Mouse (Mus musculus) heart, adult 9 months (tissue): ENCODE data around the gene Cxcl2.

Experiments
- DNase-seq, 2 experiments: peaks; one replicate each; pipeline ENCODE4 v3.0.0; 2022; ENCODE audit warnings: low spot score in 2 of 2

Gene Cxcl2

DNA sequence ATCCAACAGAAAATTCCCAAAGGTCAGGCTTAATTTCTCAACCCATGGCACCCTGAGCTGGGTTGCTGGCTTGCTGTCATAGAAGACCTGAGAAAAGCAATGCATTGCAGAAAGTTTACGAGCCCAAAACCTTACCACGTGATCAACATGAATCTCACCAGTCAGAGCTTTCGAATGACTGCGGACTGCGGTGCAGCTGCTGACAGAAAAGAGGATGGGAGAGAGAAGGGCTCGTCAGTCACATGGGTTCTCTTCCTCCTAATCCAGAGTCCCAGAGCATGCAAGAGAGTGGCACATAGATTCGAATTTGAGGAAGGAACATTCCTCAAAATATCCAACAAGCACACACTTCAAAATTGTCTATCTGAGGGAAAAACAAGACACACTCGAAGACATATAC, 9.4 kb upstream of the Cxcl2 start:
- DNase-seq = no peak

DNA sequence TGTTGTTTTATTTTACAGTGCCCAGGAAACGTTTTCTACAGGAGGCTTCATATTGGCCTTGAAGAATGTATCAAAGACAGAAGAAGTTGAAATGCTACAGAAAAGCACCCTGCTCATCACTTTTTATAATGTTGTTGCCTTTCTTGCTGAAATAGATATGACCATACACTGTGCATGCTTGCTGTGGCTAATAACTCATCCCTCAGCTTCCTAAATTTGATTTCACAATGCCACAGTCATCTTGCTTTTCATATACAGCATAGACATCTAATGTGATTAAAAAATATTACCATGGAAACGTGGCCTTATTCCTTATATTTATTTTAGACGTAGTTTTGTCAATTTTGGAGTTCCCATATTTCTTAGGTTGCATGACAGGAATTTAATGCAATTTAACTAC, 6.2 kb upstream of the Cxcl2 start:
- no peak for DNase-seq

DNA sequence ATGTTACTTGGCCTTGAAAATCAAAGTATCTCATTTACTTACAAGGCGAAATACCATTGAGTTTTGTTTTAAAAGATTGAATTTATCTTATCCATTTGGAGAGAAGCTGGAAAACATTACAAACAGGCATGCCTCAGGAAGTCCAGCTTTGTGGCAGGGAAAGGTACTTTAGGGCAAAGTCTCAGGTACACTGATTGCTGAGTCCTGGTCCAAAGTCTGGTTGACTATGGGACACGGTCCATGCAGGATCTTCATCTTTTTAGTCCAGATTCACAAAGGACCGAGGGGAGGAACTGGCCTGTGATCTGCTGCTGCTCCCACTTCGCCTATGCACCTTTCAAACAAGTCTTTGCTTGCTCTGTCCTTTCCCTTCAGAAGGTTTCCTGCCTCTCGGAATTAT, 4.4 kb upstream of the Cxcl2 start:
- DNase-seq = no peak

DNA sequence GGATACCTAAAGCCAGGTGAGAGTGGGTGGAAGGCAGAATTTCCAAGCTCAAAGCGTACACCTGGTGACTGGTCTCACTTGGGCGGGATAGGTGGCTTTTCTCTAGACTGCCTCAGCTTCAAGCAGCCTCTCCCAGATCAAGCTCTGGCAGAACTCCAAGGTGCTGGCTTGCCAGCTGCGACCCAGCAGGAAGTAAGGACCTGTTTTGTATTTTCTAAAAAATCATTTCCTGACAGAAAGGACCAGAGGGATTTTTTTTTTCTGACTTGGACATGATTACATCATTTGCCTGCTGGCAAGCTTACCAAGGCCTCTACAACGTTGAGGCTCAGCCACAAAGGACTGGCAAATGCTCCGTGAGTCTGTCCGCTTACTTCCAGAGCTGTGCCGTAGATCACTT, 3.5 kb upstream of the Cxcl2 start:
- DNase-seq = peak; percentile 63 to 69

DNA sequence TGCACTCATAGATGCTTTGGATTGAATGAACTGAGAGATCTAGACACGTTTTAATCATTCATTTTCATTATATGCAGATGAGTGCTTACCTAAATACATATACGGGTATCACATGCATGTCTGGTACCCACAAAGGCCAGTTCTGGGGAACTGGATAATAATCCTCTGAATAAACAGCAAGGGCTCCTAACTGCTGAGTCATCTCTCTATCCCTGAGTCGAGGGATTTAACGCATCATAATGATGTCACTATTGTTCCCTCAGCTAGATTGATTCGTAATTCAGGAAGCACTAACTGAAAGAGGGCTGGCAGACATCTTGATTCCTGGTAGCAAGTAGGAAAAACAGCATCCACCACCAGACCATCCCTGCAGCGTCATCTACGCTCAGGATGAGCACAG, 3.0 kb upstream of the Cxcl2 start:
- no peak for DNase-seq

DNA sequence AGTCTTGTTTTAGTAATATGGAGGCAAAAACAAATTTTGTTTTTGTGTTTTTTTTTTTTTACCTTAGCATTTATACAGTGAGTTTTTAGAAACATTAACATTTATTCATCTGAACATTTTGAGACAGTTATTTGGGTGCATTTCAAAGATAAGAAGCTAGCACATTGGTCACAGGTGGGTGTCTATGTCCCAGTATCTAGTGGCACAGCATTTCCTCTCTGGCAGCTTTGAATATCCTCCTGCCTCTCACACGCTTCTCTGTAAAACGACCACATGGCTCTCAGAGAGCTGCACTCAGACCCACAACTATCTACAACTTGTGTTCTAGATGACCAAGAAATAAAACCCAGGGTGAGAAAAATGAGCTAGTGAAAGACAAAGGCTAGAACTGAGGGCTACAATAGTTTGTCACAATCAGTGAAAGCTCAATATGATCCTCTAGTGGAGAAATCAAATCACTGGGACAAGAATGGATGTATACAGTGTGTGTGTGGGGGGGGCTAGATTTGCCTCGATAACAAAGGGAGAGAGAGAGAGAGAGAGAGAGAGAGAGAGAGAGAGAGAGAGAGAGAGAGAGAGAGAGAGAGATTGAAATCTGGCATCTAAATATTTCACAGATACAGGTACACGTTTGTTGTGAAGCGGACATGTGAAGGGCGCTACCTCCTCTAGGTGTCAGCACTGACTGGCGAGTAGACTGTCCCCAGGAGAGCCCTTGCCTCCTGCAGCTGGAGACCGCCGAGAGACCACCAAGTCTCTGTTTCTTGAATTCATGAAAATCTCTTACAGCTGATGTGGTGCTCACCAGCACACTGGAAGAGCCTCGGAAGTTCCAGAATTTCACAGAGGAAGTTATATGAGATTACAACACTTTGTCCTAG, 1.1 kb upstream of the Cxcl2 start:
- DNase-seq = no peak

DNA sequence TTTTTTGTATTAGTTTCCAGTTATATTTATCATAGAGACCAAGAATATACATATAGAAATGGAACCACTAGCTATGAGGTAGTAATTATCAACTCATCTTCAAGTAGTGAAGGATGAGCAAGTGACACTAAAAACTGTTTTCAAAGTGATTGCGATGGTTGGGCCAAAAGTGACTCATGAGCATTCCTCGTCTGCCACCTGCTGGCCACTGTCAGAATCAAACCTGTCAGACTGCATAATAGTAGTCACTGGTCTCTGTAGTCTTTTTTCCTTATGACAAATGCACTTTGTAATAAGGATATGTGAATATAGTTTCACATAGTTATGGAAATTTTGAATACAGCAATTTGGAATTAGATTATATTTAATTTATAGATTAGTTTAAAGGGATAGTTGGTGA, 5.3 kb downstream of the Cxcl2 start:
- DNase-seq = no peak

DNA sequence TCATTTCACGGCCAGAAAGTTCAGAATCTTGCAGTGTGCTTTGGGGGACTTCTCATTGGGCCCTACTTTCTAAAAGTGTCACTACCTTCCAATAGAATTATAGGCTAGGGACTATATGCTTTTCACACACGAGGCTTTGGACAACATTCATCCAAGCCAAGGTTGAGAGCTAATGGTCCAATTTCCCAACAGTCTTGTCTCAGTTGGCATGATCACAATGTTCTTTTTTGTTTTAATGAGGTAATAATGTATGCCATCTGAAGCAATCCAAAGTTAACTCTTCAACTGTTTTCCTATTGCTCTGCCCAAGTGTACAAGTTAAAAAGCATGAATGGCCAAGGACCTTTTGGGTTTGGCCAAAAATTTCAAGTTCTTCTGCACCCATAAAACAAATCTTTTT, 15.8 kb downstream of the Cxcl2 start:
- DNase-seq = no peak

DNA sequence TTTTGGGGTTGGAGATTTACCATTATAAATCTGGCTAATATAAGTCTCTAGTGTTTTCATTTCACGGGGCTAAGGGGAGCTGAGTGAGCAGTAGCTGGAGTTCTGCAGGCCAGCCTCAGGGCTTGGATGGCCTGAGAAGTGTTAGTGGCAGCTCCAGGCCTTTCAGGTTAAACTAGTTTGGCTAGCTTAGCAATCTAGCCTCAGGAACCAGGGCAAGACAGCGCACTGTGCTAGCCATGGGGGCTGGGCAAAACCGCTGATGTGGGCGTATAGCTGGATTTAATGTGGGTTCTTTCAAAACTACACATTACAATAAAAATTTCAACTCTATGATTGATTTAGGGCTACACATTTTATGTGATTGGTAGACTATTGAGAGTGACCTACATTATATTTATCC, 19.3 kb downstream of the Cxcl2 start:
- DNase-seq = no peak

DNA sequence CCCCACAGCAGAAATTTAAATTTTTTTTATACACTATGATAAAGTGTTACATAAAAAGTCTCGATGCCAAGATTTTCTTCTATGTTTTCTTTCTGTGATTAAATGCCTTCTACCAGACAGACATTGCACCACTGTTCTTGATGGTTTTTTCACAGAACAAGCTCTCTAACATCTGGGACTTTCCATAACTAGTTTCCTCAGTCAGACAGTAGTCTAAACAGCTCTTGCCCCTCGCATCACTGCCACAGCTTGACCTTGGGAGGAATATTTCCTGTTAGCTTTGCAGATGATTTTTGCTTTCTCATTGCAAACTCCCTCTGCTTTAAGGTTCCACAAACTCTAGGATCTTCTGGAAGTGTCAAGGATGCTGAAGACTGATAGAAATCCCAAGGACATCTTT, 26.9 kb downstream of the Cxcl2 start:
- no peak for DNase-seq

DNA sequence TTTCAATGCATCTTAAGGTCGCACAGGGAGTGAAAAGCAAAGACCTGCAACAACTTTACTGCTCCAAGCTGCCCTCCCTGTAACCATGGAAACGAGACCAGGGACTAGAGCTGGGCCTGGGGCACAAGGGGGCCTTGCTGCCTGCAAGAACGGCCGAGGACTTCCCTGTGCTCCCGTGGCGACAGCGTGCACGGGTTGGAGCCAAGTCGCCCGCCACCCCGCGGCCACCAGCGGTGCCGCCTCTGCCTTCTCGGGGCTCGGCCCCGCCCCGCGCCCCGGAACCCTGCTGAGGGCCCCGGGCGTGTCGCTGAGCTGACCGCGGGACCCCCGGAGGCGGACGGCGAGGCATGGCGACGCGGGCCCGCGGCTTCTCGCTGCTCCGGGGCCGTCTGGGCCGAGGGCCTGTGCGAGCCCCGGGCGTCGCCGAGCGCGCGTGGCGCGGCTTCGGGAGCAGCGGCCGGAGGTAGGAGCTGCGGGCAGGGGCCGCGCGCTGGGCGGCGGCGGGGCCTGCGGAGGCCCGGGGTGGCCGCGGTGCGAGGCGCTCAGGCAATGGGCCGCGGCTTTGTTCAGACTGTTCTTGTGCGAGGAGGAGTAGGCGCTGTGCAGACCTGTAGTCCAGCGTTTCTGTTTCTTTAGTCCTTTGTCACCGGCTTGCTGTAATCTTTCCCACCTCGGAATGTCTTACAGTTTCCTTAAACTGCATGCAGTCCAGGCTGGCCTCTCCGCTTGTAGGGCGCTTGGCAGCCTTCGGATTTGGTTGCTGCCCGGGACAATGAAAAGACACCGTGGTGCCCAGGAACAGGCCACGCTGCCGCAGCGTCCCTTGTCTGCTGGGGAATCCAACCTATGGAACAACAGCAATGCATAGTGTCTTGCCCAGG, 27.5 kb downstream of the Cxcl2 start, which contains the start of gene Mthfd2l:
TSS of gene Mthfd2l (plus strand) at position 147 of the 881 bp plus-strand sequence.
- DNase-seq = peak; percentile 85 to 86

DNA sequence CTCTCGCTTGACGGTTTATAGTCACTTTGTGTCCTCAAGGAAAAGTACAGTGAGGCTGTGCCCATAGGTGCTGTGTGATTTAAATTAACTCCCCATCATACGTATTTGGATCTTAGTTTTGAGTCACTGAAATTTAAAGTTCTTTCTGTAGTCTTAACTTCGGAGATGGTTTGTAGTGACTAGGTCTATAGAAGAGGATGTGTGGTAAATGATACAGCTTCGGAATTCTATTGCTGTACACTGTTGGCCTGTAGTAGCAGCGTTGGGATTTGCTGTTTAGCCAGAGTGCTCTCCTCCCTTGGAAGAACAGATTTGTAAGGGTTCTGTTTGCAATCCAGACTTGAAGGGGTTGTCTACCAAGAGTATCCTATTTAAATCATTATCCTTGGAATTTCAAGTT, 28.2 kb downstream of the Cxcl2 start:
- no peak for DNase-seq

DNA sequence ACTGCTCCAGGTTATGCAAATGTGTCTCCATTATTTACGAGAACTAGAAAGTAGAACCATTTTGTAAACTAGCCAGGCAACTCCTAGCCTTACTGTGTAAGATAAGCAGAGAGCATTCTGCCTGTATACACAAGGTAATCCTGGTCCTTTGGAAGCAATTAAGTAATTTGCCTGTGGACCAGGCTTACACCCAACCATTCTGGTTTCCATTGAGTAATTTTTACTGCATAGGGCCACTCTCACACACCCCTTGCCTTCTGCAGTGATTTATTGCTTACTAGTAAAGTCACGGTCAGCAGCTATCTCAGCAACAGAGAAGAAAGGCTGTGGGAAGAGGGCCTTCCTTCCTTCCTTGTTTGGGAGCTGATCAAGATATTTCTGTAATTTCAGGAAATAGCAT, 33.0 kb downstream of the Cxcl2 start:
- no peak for DNase-seq

DNA sequence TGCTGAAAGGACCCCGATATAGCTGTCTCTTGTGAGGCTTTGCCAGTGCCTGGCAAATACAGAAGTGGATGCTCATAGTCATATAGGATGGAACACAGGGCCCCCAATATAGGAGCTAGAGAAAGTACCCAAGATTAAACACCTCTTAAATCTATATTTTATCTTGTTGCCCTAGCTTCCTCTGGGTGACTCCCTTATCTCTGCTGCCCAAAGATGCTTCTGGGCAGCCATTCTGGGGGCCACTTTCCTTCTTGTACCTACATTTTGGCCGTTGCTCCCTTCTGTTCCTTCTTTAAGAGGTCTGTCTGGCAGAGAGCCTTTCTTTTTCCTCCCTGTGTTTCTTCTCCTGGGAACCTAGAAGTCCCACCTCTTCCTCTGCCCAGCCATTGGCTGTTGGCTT, 41.8 kb downstream of the Cxcl2 start:
- no peak for DNase-seq

DNA sequence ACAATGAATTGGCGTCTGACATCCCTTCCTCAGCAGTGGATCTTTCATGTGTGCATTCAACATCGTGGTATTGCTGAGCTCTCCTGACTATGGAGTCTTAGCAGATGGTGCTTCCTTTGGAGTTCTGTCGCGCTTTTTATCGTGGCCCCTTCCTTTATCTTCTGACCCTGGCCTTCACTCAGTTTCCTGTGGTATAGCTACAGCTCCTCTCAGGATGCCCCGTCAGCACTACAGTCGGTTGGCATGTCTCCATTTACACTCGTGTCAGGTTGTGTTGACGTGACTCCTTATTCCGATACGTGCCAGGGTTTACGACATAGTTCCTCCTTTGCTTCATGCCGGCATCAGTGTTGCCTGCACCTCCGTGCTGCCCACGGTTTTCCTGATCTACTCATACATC, 45.8 kb downstream of the Cxcl2 start:
- DNase-seq = no peak

DNA sequence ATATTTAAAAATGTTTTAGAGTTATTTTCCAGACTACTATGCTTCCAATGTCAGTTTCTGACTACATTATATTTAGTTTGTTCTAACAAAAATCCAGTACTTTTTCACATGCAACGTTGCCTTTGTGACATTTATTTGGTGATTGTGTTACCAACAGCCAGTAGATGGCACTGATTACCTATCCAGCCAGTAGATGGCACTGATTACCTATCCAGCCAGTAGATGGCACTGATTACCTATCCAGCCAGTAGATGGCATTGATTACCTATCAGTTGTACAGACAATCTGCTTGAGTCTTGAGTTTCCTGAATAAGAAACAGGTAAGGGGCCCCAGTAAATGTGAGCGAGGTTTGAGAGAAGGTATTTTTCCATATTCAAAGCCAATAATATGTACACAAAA, 47.8 kb downstream of the Cxcl2 start:
- DNase-seq = peak; percentile 10 to 22

DNA sequence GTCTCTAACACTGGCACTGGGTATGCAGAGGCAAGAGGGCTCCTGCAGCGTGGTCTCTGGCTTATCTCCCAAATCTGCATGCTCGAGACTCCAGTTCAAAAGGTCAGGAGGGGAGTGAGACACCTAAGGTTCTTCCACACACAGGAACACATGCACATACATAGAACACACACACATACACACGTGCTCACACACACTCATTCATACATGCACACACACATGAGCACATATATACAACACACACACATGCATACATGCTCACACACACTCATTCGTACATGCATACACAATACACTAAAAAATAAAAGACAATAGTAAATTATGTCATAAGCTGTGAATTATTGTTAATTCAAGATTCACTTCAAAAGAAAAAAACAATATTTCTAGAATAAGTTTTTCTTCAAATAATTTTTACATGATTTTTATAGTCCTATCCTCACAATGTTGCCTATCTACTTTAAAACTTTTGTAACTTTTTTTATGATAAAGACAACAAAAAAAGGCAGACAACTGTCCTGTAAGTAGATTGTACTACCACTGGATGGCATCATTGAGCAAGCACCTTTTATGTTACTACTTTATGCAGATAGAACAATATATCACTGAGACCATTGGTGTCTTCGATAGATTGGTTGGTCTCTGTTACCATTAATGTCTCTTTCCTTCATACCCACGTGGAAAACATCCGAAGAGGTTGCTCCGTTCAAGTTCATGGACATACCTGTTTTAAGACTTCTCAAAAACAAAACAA, 49.2 kb downstream of the Cxcl2 start:
- no peak for DNase-seq
